19 mouse cellular contexts compared by ENCODE assay signal in genomic region chr9:59971263-59971662, GRCm38 (mm10). TPM values are rescaled to one million over a fixed set of nuclear protein-coding genes. Genes with fewer than 3 reads are reported as not detected.
DNase-seq lines count a peak whose midpoint lies in the region.
"Had no signal": no experiment of that assay in that cellular context is flagged by ENCODE, and none has a peak within 500 bp of the region (broad histone marks: within the 10 kb centered on the region; RNA-seq: fewer than 3 reads in every experiment).

No protein-coding gene starts in this region.

- DNase-seq in gastrocnemius, postnatal 10 days: peak; percentile 18
- DNase-seq in gastrocnemius, adult 18-20 months (ENCODE audit: low spot score): no peak
- peak; percentile 25 for DNase-seq in kidney, postnatal 14 days
- no peak for DNase-seq in kidney, adult 9 months
- DNase-seq in lung, postnatal 36 days: peak; percentile 26
- DNase-seq in lung, adult 18-20 months: no peak
- no peak for DNase-seq in cerebellum, adult 11 months
- DNase-seq: cerebellum, adult 9-10 months; liver; retina, postnatal 1 day; thymus, adult 18-20 months; thymus, postnatal 36 days had no signal

RNA-seq across cellular contexts. Expression of gene Nr2e3, which starts 10.8 kb away (rescaled TPM):
- total RNA-seq in gastrocnemius, postnatal 10 days (2021): not detected
- not detected for total RNA-seq in gastrocnemius, adult 18-20 months (2021)
- total RNA-seq: gastrocnemius, adult 8-10 months; granulocyte monocyte progenitor cell, adult 5-6 weeks; heart, postnatal 36 days; layer of hippocampus, postnatal 10 days; left cerebral cortex, adult 2 months; left cerebral cortex, postnatal 36 days; MEL had no signal

Comparison
In these comparisons a context has a peak if more than half of its experiments do, and no peak if none do; other contexts are left out.
1. DNase-seq: peak in gastrocnemius, postnatal 10 days (single experiment), kidney, postnatal 14 days (single experiment) and lung, postnatal 36 days (single experiment); none in gastrocnemius, adult 18-20 months (single experiment), kidney, adult 9 months (single experiment), lung, adult 18-20 months (0 of 2) and cerebellum, adult 11 months (single experiment).